Mouse (Mus musculus): ENCODE measurements around the gene Qrich1. TPM values are rescaled to one million over a fixed set of nuclear protein-coding genes. Genes with fewer than 3 reads are reported as not detected.

Gene Qrich1
- polyA plus RNA-seq, 1 experiment from 2014 or later, result 152 TPM

GRCm38 (mm10) chr9:108481520-108482210, 34.9 kb upstream of the Qrich1 start:
- 91% methylated on average over 19 of the region's 19 CpGs for WGBS
- Histone ChIP-seq H3K9ac (replicated peaks; ENCODE audit: low read depth, low read length) (no peak overlapping the region), H3K27ac (ENCODE audit: low read length) (no peak overlapping the region), H3K36me3 (ENCODE audit: control insufficient read depth, insufficient read depth) (no peaks in the 10 kb centered on the region), H3K4me2 (ENCODE audit: low read length) (no peak overlapping the region), H3K4me1 (replicated peaks; ENCODE audit: control insufficient read depth, insufficient read depth, low read length) (peaks cover 12% of the 10 kb centered on the region), H3K9me3 (ENCODE audit: control insufficient read depth, low read length) (no peaks in the 10 kb centered on the region), H3K4me3 (replicated peaks; ENCODE audit: low read length) (no peak overlapping the region), H3K27me3 (replicated peaks; ENCODE audit: control insufficient read depth, insufficient read depth, low read length) (no peaks in the 10 kb centered on the region)
- ATAC-seq, result no peak

- no peak overlapping the region for H3K27ac ChIP-seq (ENCODE audit: low read length)
- no peaks in the 10 kb centered on the region for H3K9me3 ChIP-seq (ENCODE audit: control insufficient read depth, low read length)
- no peak overlapping the region for H3K4me3 ChIP-seq (replicated peaks; ENCODE audit: low read length)
- peaks cover 12% of the 10 kb centered on the region for H3K4me1 ChIP-seq (replicated peaks; ENCODE audit: control insufficient read depth, insufficient read depth, low read length)
- H3K36me3 ChIP-seq (ENCODE audit: control insufficient read depth, insufficient read depth), result no peaks in the 10 kb centered on the region
- no peak for ATAC-seq
- H3K9ac ChIP-seq (replicated peaks; ENCODE audit: low read depth, low read length), result no peak overlapping the region
- WGBS, result 93% methylated on average over 18 of the region's 18 CpGs
- H3K27me3 ChIP-seq (replicated peaks; ENCODE audit: control insufficient read depth, insufficient read depth, low read length), result no peaks in the 10 kb centered on the region
- no peak overlapping the region for H3K4me2 ChIP-seq (ENCODE audit: low read length)
Observed at GRCm38 (mm10) chr9:108483051-108483790, 33.4 kb upstream of the Qrich1 start.

GRCm38 (mm10) chr9:108484021-108484420, 32.6 kb upstream of the Qrich1 start:
- H3K9ac ChIP-seq (replicated peaks; ENCODE audit: low read depth, low read length), result no peak overlapping the region
- H3K27me3 ChIP-seq (replicated peaks; ENCODE audit: control insufficient read depth, insufficient read depth, low read length), result no peaks in the 10 kb centered on the region
- WGBS, result 97% methylated on average over 15 of the region's 15 CpGs
- H3K4me2 ChIP-seq (ENCODE audit: low read length), result no peak overlapping the region
- ATAC-seq, result no peak
- H3K9me3 ChIP-seq (ENCODE audit: control insufficient read depth, low read length), result no peaks in the 10 kb centered on the region
- no peaks in the 10 kb centered on the region for H3K36me3 ChIP-seq (ENCODE audit: control insufficient read depth, insufficient read depth)
- no peak overlapping the region for H3K27ac ChIP-seq (ENCODE audit: low read length)
- peaks cover 9% of the 10 kb centered on the region for H3K4me1 ChIP-seq (replicated peaks; ENCODE audit: control insufficient read depth, insufficient read depth, low read length)
- H3K4me3 ChIP-seq (replicated peaks; ENCODE audit: low read length), result no peak overlapping the region

DNA sequence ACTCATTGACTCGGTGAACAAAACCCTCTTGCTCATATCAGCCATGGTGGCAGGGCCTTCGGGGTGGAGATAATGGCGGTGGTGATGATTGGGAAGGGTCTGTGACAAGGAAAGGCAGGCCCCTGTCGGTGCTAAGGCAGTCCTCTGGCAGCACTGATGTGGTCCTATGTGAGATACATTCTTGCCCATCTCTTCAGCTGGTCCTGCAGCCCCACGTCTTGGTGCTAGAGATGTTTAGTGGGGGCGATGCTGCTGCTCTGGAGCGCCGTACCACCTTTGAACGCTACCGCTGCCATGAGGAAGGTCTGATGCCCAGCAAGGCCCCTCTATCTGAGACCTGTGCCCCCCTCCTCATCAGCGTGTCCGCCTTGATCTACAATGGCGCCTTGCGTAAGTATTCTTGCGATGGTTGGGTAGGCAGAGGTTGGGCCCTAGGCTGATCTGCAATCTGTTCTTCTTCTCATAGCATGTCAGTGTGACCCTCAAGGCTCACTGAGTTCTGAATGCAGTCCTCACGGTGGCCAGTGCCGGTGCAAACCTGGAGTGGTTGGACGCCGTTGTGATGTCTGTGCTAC, 31.2 kb upstream of the Qrich1 start:
- Histone ChIP-seq H3K4me1 (replicated peaks; ENCODE audit: control insufficient read depth, insufficient read depth, low read length) (peaks cover 7% of the 10 kb centered on the region), H3K27ac (ENCODE audit: low read length) (no peak overlapping the region), H3K9ac (replicated peaks; ENCODE audit: low read depth, low read length) (no peak overlapping the region), H3K4me2 (ENCODE audit: low read length) (no peak overlapping the region), H3K9me3 (ENCODE audit: control insufficient read depth, low read length) (no peaks in the 10 kb centered on the region), H3K4me3 (replicated peaks; ENCODE audit: low read length) (no peak overlapping the region), H3K36me3 (ENCODE audit: control insufficient read depth, insufficient read depth) (no peaks in the 10 kb centered on the region), H3K27me3 (replicated peaks; ENCODE audit: control insufficient read depth, insufficient read depth, low read length) (no peaks in the 10 kb centered on the region)
- 97% methylated on average over 19 of the region's 19 CpGs for WGBS
- no peak for ATAC-seq

DNA sequence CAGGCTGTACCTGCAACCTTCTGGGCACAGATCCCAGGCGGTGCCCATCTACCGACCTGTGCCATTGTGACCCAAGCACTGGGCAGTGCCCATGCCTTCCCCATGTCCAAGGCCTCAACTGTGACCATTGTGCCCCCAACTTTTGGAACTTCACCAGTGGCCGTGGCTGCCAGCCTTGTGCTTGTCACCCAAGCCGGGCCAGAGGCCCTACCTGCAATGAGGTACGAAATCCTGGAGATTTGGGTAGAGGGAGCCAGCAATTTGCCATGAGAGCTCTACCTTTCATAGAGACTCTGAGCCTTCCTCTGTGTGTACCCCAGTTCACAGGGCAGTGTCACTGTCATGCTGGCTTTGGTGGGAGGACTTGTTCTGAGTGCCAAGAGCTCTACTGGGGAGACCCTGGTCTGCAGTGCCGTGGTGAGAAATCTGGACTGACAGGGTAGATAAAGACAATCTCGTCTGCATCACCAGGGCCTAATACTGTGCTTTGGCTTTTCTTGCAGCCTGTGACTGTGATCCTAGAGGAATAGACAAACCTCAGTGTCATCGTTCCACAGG, 29.6 kb upstream of the Qrich1 start:
- H3K27ac ChIP-seq (ENCODE audit: low read length), result no peak overlapping the region
- no peak overlapping the region for H3K9ac ChIP-seq (replicated peaks; ENCODE audit: low read depth, low read length)
- H3K9me3 ChIP-seq (ENCODE audit: control insufficient read depth, low read length), result no peaks in the 10 kb centered on the region
- H3K4me2 ChIP-seq (ENCODE audit: low read length), result no peak overlapping the region
- no peak overlapping the region for H3K4me3 ChIP-seq (replicated peaks; ENCODE audit: low read length)
- ATAC-seq, result no peak
- H3K27me3 ChIP-seq (replicated peaks; ENCODE audit: control insufficient read depth, insufficient read depth, low read length), result no peaks in the 10 kb centered on the region
- no peaks in the 10 kb centered on the region for H3K36me3 ChIP-seq (ENCODE audit: control insufficient read depth, insufficient read depth)
- peaks cover 17% of the 10 kb centered on the region for H3K4me1 ChIP-seq (replicated peaks; ENCODE audit: control insufficient read depth, insufficient read depth, low read length)
- 93% methylated on average over 8 of the region's 8 CpGs for WGBS

GRCm38 (mm10) chr9:108488403-108488802, 28.2 kb upstream of the Qrich1 start:
- no peak for ATAC-seq
- H3K27ac ChIP-seq (ENCODE audit: low read length), result no peak overlapping the region
- WGBS, result 92% methylated on average over 17 of the region's 17 CpGs
- no peaks in the 10 kb centered on the region for H3K9me3 ChIP-seq (ENCODE audit: control insufficient read depth, low read length)
- no peak overlapping the region for H3K9ac ChIP-seq (replicated peaks; ENCODE audit: low read depth, low read length)
- H3K4me1 ChIP-seq (replicated peaks; ENCODE audit: control insufficient read depth, insufficient read depth, low read length), result peaks cover 22% of the 10 kb centered on the region
- H3K27me3 ChIP-seq (replicated peaks; ENCODE audit: control insufficient read depth, insufficient read depth, low read length), result no peaks in the 10 kb centered on the region
- no peak overlapping the region for H3K4me2 ChIP-seq (ENCODE audit: low read length)
- peaks cover 7% of the 10 kb centered on the region for H3K36me3 ChIP-seq (ENCODE audit: control insufficient read depth, insufficient read depth)
- no peak overlapping the region for H3K4me3 ChIP-seq (replicated peaks; ENCODE audit: low read length)

GRCm38 (mm10) chr9:108489215-108489614, 27.4 kb upstream of the Qrich1 start:
- H3K9ac ChIP-seq (replicated peaks; ENCODE audit: low read depth, low read length), result no peak overlapping the region
- no peaks in the 10 kb centered on the region for H3K27me3 ChIP-seq (replicated peaks; ENCODE audit: control insufficient read depth, insufficient read depth, low read length)
- no peak overlapping the region for H3K4me3 ChIP-seq (replicated peaks; ENCODE audit: low read length)
- H3K4me2 ChIP-seq (ENCODE audit: low read length), result no peak overlapping the region
- peaks cover 22% of the 10 kb centered on the region for H3K4me1 ChIP-seq (replicated peaks; ENCODE audit: control insufficient read depth, insufficient read depth, low read length)
- H3K27ac ChIP-seq (ENCODE audit: low read length), result no peak overlapping the region; the same call in 1 of the 2 replicates
- ATAC-seq, result no peak
- 96% methylated on average over 20 of the region's 20 CpGs for WGBS
- H3K36me3 ChIP-seq (ENCODE audit: control insufficient read depth, insufficient read depth), result peaks cover 10% of the 10 kb centered on the region
- H3K9me3 ChIP-seq (ENCODE audit: control insufficient read depth, low read length), result no peaks in the 10 kb centered on the region

DNA sequence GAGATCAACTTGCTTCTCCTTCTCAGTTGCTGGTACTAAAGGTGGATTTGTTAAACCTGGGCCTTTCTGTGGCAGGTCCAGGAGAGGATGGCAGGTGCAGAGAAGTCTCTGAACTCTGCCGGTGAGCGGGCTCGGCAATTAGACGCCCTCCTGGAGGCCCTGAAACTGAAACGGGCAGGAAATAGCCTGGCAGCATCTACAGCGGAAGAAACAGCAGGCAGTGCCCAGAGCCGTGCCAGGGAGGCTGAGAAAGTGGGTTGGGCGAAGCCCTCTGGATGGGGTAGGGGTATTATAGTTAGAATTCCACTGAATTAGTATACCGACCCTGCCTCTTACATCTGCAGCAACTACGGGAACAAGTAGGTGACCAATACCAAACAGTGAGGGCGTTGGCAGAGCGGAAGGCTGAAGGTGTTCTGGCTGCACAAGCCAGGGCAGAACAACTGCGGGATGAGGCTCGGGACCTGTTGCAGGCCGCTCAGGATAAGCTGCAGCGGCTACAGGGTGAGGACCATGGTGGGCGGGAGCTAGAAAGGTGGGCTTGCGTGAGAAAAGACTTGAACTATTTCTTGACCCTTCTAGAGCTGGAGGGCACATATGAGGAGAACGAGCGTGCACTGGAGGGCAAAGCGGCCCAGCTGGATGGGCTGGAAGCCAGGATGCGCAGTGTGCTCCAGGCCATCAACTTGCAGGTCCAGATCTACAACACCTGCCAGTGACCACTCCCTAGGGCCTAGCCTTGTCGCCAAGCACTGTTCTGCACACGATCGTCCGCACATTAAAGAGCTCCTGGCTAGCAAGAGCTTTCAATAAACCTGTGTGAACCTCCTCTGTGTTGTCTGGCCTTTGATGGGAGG, 26.7 kb upstream of the Qrich1 start:
- Histone ChIP-seq H3K4me1 (replicated peaks; ENCODE audit: control insufficient read depth, insufficient read depth, low read length) (peaks cover 22% of the 10 kb centered on the region), H3K9ac (replicated peaks; ENCODE audit: low read depth, low read length) (peak overlapping the region; percentile 94), H3K27me3 (replicated peaks; ENCODE audit: control insufficient read depth, insufficient read depth, low read length) (no peaks in the 10 kb centered on the region), H3K27ac (ENCODE audit: low read length) (peak overlapping the region; percentile 88), H3K4me2 (ENCODE audit: low read length) (peak overlapping the region; percentile 69), H3K9me3 (ENCODE audit: control insufficient read depth, low read length) (no peaks in the 10 kb centered on the region), H3K4me3 (replicated peaks; ENCODE audit: low read length) (peak overlapping the region; percentile 75), H3K36me3 (ENCODE audit: control insufficient read depth, insufficient read depth) (peaks cover 17% of the 10 kb centered on the region)
- 61% methylated on average over 26 of the region's 26 CpGs for WGBS
- ATAC-seq, result peak; percentile 13

Measured in forebrain, embryonic 16.5 days (tissue).